Mouse (Mus musculus) small intestine, adult 2 months (tissue): ENCODE results near the gene Snd1. TPM values are rescaled to one million over a fixed set of nuclear protein-coding genes. Genes with fewer than 3 reads are reported as not detected.

ENCODE experiments used
- H3K27ac ChIP-seq: fragments of 200-500 bp; 2 replicates; pipeline ENCODE4 v1.5.1; 2012; ENCODE audit warnings: low read depth, low read length, control low read depth, inconsistent platforms; ENCODE audit not compliant: insufficient read depth
- H3K27me3 ChIP-seq: fragments of 200-500 bp; 2 replicates; pipeline ENCODE4 v1.6.1; 2012; ENCODE audit warnings: mild to moderate bottlenecking, moderate library complexity, low read length, inconsistent platforms; ENCODE audit not compliant: control insufficient read depth, insufficient read depth
- H3K36me3 ChIP-seq: fragments of 200-500 bp; 2 replicates; pipeline ENCODE4 v1.6.1; 2012; ENCODE audit warnings: mild to moderate bottlenecking, low read length, control low read depth, inconsistent platforms; ENCODE audit not compliant: control insufficient read depth, insufficient read depth
- H3K4me1 ChIP-seq: fragments of 200-500 bp; 2 replicates; pipeline ENCODE4 v1.6.1; 2012; ENCODE audit warnings: low read length, inconsistent platforms, mixed read lengths; ENCODE audit not compliant: control insufficient read depth, insufficient read depth, insufficient read length
- H3K4me3 ChIP-seq: fragments of 200-500 bp; 2 replicates; pipeline ENCODE4 v1.5.1; 2012; ENCODE audit warnings: low read depth, mild to moderate bottlenecking, control low read depth, inconsistent platforms, low read length, moderate library complexity
- CTCF ChIP-seq: fragments of 200-500 bp; IDR thresholded peaks from 2 replicates; pipeline ENCODE4 v1.5.1; 2012; ENCODE audit warnings: low read depth, mild to moderate bottlenecking, control low read depth, inconsistent platforms, low read length, moderate library complexity, mixed read lengths; ENCODE audit not compliant: insufficient replicate concordance, insufficient read length; ENCODE audit errors: extremely low read depth
- POLR2A ChIP-seq: fragments of 200-500 bp; IDR thresholded peaks from 2 replicates; pipeline ENCODE4 v1.6.1; 2012; ENCODE audit warnings: low read depth, mild to moderate bottlenecking, control low read depth, inconsistent platforms, low read length, moderate library complexity
- WGBS: fragments of 180-500 bp; shearing (Covaris S2); methylation state at CpG from one replicate; pipeline ENCODE4 v1.1.7; 2018; 5-methylcytosine and 5-hydroxymethylcytosine counted together
- polyA plus RNA-seq: library from polyadenylated mRNA; depleted of rRNA; stranded (reverse); fragments of >200 nt; gene quantifications from 2 replicates; pipeline ENCODE4 v1.2.3, GENCODE M21; 2012

The Snd1 gene
- polyA plus RNA-seq, 1 experiment: 77.7 TPM

DNA sequence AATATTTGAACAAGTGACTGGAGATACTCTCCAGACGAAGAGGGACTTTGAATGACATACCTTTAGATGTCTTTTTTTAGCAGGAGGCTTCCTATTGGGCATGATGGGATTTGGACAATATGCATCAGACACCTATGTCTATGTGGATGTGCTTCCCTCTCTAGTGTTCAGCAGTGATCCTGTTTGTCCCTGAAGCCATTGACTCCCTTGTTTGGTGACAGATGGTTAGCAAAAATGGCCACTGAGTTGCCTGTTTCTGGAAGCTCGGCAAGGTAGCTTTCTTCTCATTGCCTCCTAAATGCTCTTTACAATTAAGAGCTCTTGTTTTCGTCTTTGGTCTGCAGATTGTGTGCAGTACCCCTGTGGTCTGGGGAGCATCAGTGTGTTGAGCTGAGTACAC is 158.7 kb downstream of the Snd1 start:
- WGBS: 65% methylated on average over 3 of the region's 3 CpGs
- H3K36me3 ChIP-seq: peaks cover 6% of the 10 kb centered on the region; the same call in 1 of the 2 replicates
- H3K4me1 ChIP-seq: no peaks in the 10 kb centered on the region
- no peaks in the 10 kb centered on the region for H3K27me3 ChIP-seq
- no peak overlapping the region for H3K27ac ChIP-seq
- H3K4me3 ChIP-seq: no peak overlapping the region
- TF ChIP-seq CTCF (no peak), POLR2A (no peak)

DNA sequence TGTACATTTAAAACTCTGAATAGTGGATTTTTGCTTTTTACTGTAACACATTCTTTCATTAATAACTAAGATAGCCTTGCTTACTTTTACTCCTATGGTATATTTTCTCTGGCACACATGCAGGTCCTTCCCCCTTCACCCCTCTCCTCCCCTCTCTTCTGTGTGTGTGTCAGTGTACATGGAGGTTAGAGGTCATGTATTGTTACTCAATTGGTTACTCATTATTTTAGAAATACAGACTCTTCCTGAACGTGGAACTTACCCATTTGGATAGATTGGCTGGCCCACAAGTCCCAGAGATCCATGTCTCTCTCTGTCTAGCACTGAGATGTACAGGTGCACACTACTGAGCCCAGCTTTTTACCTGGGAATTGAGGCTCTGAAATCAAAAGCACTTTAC is 160.2 kb downstream of the Snd1 start:
- TF ChIP-seq CTCF (no peak), POLR2A (no peak)
- H3K27ac ChIP-seq: no peak overlapping the region
- no peak overlapping the region for H3K4me3 ChIP-seq
- 29% methylated on average over 1 of the region's 1 CpGs for WGBS
- H3K27me3 ChIP-seq: no peaks in the 10 kb centered on the region
- H3K36me3 ChIP-seq: peaks cover 4% of the 10 kb centered on the region; the same call in 1 of the 2 replicates
- H3K4me1 ChIP-seq: no peaks in the 10 kb centered on the region

DNA sequence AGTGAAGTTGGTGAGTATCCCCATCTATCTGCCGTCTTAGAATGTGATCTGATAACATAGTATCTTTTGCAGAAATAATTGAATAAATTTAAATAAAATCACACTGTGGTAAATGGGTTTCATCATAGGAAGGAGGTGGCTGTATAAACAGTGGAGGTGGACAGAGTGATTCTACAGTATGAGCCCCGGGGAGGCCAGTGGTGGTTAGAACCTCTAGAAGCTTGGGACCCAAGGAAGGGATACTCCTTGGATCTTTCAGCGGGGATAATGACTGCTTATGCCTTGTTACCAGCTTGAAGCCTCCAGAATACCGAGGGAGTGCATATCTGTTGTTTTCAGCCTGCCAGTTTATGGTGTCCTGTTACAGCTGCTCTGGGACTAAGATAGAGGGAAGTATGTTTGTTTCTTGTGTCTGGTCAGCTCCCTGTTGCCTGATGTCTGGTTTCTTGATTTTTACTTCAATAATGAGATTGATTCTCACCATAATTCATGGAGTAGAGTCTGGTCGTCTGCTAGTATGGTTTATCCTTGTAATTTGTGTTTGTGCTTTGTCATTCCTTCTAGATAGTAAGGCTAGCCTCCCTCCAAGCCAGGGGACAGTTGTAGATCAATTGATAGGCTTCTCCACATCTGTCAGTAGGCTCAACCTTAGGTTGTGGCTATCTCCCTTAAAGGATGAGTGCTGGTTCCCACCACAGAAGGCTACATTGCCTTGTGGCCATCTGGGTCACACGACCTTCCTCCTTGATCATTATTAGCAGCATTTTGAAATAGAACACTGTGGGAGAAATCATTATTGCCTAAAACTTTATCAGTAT is 160.8 kb downstream of the Snd1 start:
- H3K36me3 ChIP-seq: peaks cover 2% of the 10 kb centered on the region; the same call in 1 of the 2 replicates
- H3K4me3 ChIP-seq: no peak overlapping the region
- no peaks in the 10 kb centered on the region for H3K27me3 ChIP-seq
- H3K4me1 ChIP-seq: no peaks in the 10 kb centered on the region
- no peak overlapping the region for H3K27ac ChIP-seq
- TF ChIP-seq POLR2A (no peak), CTCF (no peak)
- WGBS: 85% methylated on average over 6 of the region's 6 CpGs

DNA sequence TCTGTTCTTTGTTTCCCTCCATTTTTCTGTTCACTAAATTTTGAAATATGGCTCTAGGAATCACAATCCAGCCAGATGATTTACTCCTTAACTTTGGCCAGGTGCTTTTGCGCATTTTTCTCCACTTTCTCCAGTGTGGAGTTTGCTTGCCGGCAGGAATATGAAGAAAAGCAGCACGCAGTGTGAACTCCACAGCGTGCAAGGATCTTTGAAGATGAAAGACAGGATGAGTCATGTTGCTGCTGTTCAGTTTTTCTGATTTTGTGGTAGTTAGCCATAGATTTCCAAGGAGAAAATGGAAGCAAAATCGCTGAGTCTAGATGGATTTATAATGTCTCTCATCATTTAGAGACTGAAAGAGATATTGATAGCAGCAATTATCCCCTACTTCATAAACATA is 165.1 kb downstream of the Snd1 start:
- Histone ChIP-seq H3K27ac (no peak overlapping the region), H3K4me1 (no peaks in the 10 kb centered on the region), H3K27me3 (no peaks in the 10 kb centered on the region), H3K4me3 (no peak overlapping the region), H3K36me3 (peaks cover 2% of the 10 kb centered on the region)
- TF ChIP-seq POLR2A: no peak
- TF ChIP-seq CTCF: no peak
- 95% methylated on average over 5 of the region's 5 CpGs for WGBS

DNA sequence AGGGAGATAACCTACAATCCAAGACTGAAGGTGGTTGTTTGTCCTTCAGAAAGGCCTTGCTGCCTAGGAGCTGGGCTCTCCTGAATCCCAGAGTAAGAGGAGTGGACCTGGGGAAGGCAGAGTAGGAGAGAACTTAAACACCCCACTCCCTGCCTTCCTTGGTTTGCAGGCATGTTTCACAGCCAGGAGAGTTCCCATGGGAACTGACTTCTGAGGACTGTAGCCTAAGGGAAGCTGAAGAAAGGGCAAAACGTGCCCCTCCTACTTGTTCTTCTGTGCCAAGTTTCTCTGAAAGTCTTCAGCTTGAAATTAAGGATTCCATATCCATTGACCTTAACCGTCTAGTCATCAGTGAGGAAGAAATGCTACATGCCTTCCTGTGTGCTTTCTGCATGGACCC is 168.0 kb downstream of the Snd1 start:
- H3K4me1 ChIP-seq: no peaks in the 10 kb centered on the region
- H3K36me3 ChIP-seq: peaks cover 2% of the 10 kb centered on the region; the same call in 1 of the 2 replicates
- WGBS: 58% methylated on average over 2 of the region's 2 CpGs
- no peak overlapping the region for H3K4me3 ChIP-seq
- TF ChIP-seq POLR2A (no peak), CTCF (no peak)
- H3K27me3 ChIP-seq: no peaks in the 10 kb centered on the region
- no peak overlapping the region for H3K27ac ChIP-seq

DNA sequence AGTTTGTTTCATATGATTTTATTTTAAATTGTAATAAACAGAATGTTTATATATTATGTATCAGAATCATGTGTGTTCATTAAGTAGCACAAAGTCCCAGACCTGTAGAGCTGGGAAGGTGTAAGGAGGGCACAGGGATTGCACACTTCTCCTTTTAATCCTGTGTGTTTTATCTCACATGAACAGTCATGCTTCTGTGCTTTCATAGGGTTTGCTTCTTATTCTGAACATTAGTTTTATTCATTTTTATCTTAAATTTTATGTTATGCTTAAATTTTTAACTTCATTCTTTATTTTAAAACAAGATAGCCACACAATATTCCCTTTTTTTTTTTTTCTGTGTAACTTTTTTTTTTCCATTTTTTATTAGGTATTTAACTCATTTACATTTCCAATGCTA is 170.3 kb downstream of the Snd1 start:
- Histone ChIP-seq H3K4me3 (no peak overlapping the region), H3K4me1 (no peaks in the 10 kb centered on the region), H3K36me3 (peaks cover 2% of the 10 kb centered on the region; the same call in 1 of the 2 replicates), H3K27ac (no peak overlapping the region), H3K27me3 (no peaks in the 10 kb centered on the region)
- TF ChIP-seq POLR2A (no peak), CTCF (no peak)

DNA sequence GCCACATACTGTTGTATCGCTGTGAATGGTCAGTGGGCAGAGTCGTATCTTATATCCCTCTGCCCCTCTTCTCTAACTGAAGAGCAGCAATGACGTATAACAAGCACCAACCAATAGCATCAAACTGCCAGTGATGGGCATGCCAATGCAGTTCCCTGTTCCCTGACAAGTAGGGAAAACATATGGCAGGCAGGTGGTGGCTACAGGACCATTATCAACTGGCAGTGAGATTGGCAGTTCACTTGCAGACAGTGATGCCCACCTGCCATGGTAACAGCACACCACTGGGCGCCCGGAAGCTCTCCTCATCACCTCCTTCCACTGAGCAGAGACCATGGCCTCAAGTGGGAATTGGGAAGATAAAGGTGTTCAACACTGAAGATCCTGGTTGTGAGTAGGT is 181.6 kb downstream of the Snd1 start:
- H3K4me1 ChIP-seq: no peaks in the 10 kb centered on the region
- H3K4me3 ChIP-seq: no peak overlapping the region
- 97% methylated on average over 5 of the region's 5 CpGs for WGBS
- TF ChIP-seq POLR2A (no peak), CTCF (no peak)
- peaks cover 2% of the 10 kb centered on the region; the same call in 1 of the 2 replicates for H3K36me3 ChIP-seq
- H3K27ac ChIP-seq: no peak overlapping the region
- H3K27me3 ChIP-seq: no peaks in the 10 kb centered on the region
